Mouse (Mus musculus) midbrain, embryonic 15.5 days (tissue): ENCODE data around the gene Kiz. TPM values are rescaled to one million over a fixed set of nuclear protein-coding genes. Genes with fewer than 3 reads are reported as not detected.

ENCODE experiments used
- ATAC-seq: fragments of 200-750 bp; cut with Nextera tagmentation; replicated peaks from 2 replicates; pipeline ENCODE4 v1.8.0; 2017; ENCODE audit warnings: moderate TSS enrichment
- H3K27ac ChIP-seq: fragments of 300-500 bp; sonication (generic); 2 replicates; pipeline ENCODE4 v1.5.1; 2015; ENCODE audit warnings: mild to moderate bottlenecking, inconsistent platforms
- H3K27me3 ChIP-seq: fragments of 300-500 bp; sonication (generic); replicated peaks from 2 replicates; pipeline ENCODE4 v1.6.1; 2015; ENCODE audit warnings: inconsistent platforms
- H3K36me3 ChIP-seq: fragments of 300-500 bp; sonication (generic); replicated peaks from 2 replicates; pipeline ENCODE4 v1.6.1; 2015; ENCODE audit warnings: inconsistent platforms
- H3K4me1 ChIP-seq: fragments of 300-500 bp; sonication (generic); 2 replicates; pipeline ENCODE4 v1.6.1; 2015; ENCODE audit warnings: inconsistent platforms
- H3K4me2 ChIP-seq: fragments of 300-500 bp; sonication (generic); 2 replicates; pipeline ENCODE4 v1.6.1; 2015; ENCODE audit warnings: inconsistent platforms, mild to moderate bottlenecking, moderate library complexity
- H3K4me3 ChIP-seq: fragments of 300-500 bp; sonication (generic); 2 replicates; pipeline ENCODE4 v1.5.1; 2015; ENCODE audit warnings: mild to moderate bottlenecking, inconsistent platforms
- H3K9ac ChIP-seq: fragments of 300-500 bp; sonication (generic); 2 replicates; pipeline ENCODE4 v1.6.1; 2015; ENCODE audit warnings: mild to moderate bottlenecking, inconsistent platforms
- H3K9me3 ChIP-seq: fragments of 300-500 bp; sonication (generic); 2 replicates; pipeline ENCODE4 v1.6.1; 2016; ENCODE audit warnings: inconsistent platforms
- WGBS: fragments of 180-500 bp; shearing (Covaris S2); methylation state at CpG from one replicate; pipeline ENCODE4 v1.1.7; 2015; ENCODE audit warnings: mixed read lengths; 5-methylcytosine and 5-hydroxymethylcytosine counted together
- polyA plus RNA-seq: library from polyadenylated mRNA; unstranded; fragments of >200 nt; fragmentation: Nextera tagmentation; extraction: Ambion mirVana; gene quantifications from 2 replicates; pipeline ENCODE4 v1.2.1, GENCODE M21; 2015

Kiz gene
- polyA plus RNA-seq: 28.2 and 30.4 TPM in 2 replicates

- H3K27ac ChIP-seq: peak within 1 kb of the TSS; percentile 88
- no peaks in the 10 kb centered on the region for H3K36me3 ChIP-seq
- H3K9me3 ChIP-seq: no peaks in the 10 kb centered on the region
- under 1% methylated on average over 32 of the region's 32 CpGs for WGBS
- peak within 1 kb of the TSS; percentile 79 for H3K9ac ChIP-seq
- peak; percentile 98 for ATAC-seq
- peak within 1 kb of the TSS; percentile 87 for H3K4me2 ChIP-seq
- peak within 1 kb of the TSS; percentile 90 for H3K4me3 ChIP-seq
- H3K27me3 ChIP-seq: 0 out of 2 replicates have a peak, but pooled peaks cover 3% of the 10 kb centered on the region
- H3K4me1 ChIP-seq: peaks cover 6% of the 10 kb centered on the region; the same call in 1 of the 2 replicates
Measured at GRCm38 (mm10) chr2:146855599-146856039, at the start of gene Kiz. Gene Kiz (plus strand): TSS chr2:146855864.

GRCm38 (mm10) chr2:146809706-146810256 lies 45.9 kb upstream of the Kiz start:
- WGBS: 58% methylated on average over 7 of the region's 7 CpGs
- Histone ChIP-seq H3K9ac (no peak overlapping the region), H3K36me3 (no peaks in the 10 kb centered on the region), H3K4me3 (no peak overlapping the region), H3K4me1 (0 out of 2 replicates have a peak, but pooled peaks cover 3% of the 10 kb centered on the region), H3K27me3 (no peaks in the 10 kb centered on the region), H3K9me3 (0 out of 2 replicates have a peak, but pooled peaks cover 2% of the 10 kb centered on the region), H3K4me2 (no peak overlapping the region), H3K27ac (no peak overlapping the region)
- ATAC-seq: 0 out of 2 replicates have a peak, but pooled peaks have one; percentile 20

GRCm38 (mm10) chr2:146810695-146811094 lies 45.0 kb upstream of the Kiz start:
- H3K36me3 ChIP-seq: no peaks in the 10 kb centered on the region
- H3K27me3 ChIP-seq: no peaks in the 10 kb centered on the region
- peak; percentile 69; the same call in 1 of the 2 replicates for ATAC-seq
- 0 out of 2 replicates have a peak, but pooled peaks cover 3% of the 10 kb centered on the region for H3K4me1 ChIP-seq
- H3K4me2 ChIP-seq: peak overlapping the region; percentile 30
- no peak overlapping the region for H3K27ac ChIP-seq
- 27% methylated on average over 13 of the region's 13 CpGs for WGBS
- no peak overlapping the region for H3K9ac ChIP-seq
- no peak overlapping the region for H3K4me3 ChIP-seq
- 0 out of 2 replicates have a peak, but pooled peaks cover 2% of the 10 kb centered on the region for H3K9me3 ChIP-seq

- H3K4me1 ChIP-seq: 0 out of 2 replicates have a peak, but pooled peaks cover 3% of the 10 kb centered on the region
- 91% methylated on average over 7 of the region's 7 CpGs for WGBS
- no peaks in the 10 kb centered on the region for H3K9me3 ChIP-seq
- H3K4me3 ChIP-seq: no peak overlapping the region
- ATAC-seq: no peak
- no peak overlapping the region for H3K9ac ChIP-seq
- no peaks in the 10 kb centered on the region for H3K36me3 ChIP-seq
- no peak overlapping the region for H3K27ac ChIP-seq
- no peaks in the 10 kb centered on the region for H3K27me3 ChIP-seq
- H3K4me2 ChIP-seq: no peak overlapping the region
Measured at GRCm38 (mm10) chr2:146814978-146815377, 40.7 kb upstream of the Kiz start.

GRCm38 (mm10) chr2:146819065-146819464 lies 36.6 kb upstream of the Kiz start:
- Histone ChIP-seq H3K27ac (no peak overlapping the region), H3K9me3 (no peaks in the 10 kb centered on the region), H3K27me3 (peaks cover 4% of the 10 kb centered on the region; the same call in 1 of the 2 replicates), H3K4me1 (peaks cover 12% of the 10 kb centered on the region), H3K4me2 (no peak overlapping the region), H3K4me3 (no peak overlapping the region), H3K36me3 (no peaks in the 10 kb centered on the region), H3K9ac (no peak overlapping the region)
- 91% methylated on average over 4 of the region's 4 CpGs for WGBS
- no peak for ATAC-seq

GRCm38 (mm10) chr2:146823483-146823951 lies 32.1 kb upstream of the Kiz start:
- no peaks in the 10 kb centered on the region for H3K9me3 ChIP-seq
- no peak overlapping the region for H3K9ac ChIP-seq
- peak; percentile 42; the same call in 1 of the 2 replicates for ATAC-seq
- peaks cover 24% of the 10 kb centered on the region for H3K27me3 ChIP-seq
- H3K27ac ChIP-seq: peak overlapping the region; percentile 38; the same call in 1 of the 2 replicates
- 13% methylated on average over 11 of the region's 11 CpGs for WGBS
- H3K4me1 ChIP-seq: peaks cover 12% of the 10 kb centered on the region
- no peak overlapping the region for H3K4me3 ChIP-seq
- no peaks in the 10 kb centered on the region for H3K36me3 ChIP-seq
- peak overlapping the region; percentile 29; the same call in 1 of the 2 replicates for H3K4me2 ChIP-seq

GRCm38 (mm10) chr2:146824043-146824442 lies 31.6 kb upstream of the Kiz start:
- Histone ChIP-seq H3K27me3 (peaks cover 29% of the 10 kb centered on the region), H3K9ac (no peak overlapping the region), H3K36me3 (no peaks in the 10 kb centered on the region), H3K4me1 (peaks cover 12% of the 10 kb centered on the region), H3K4me2 (peak overlapping the region; percentile 29; the same call in 1 of the 2 replicates), H3K4me3 (no peak overlapping the region), H3K9me3 (no peaks in the 10 kb centered on the region), H3K27ac (0 out of 2 replicates have a peak overlapping the region, but pooled peaks have one; percentile 15)
- ATAC-seq: peak; percentile 37; the same call in 1 of the 2 replicates
- 40% methylated on average over 8 of the region's 8 CpGs for WGBS

GRCm38 (mm10) chr2:146828006-146828405 lies 27.7 kb upstream of the Kiz start:
- H3K9me3 ChIP-seq: no peaks in the 10 kb centered on the region
- no peaks in the 10 kb centered on the region for H3K36me3 ChIP-seq
- H3K4me3 ChIP-seq: no peak overlapping the region
- ATAC-seq: no peak
- H3K4me1 ChIP-seq: peaks cover 11% of the 10 kb centered on the region
- no peak overlapping the region for H3K9ac ChIP-seq
- H3K27ac ChIP-seq: no peak overlapping the region
- H3K27me3 ChIP-seq: peaks cover 63% of the 10 kb centered on the region
- H3K4me2 ChIP-seq: no peak overlapping the region
- 85% methylated on average over 4 of the region's 4 CpGs for WGBS

- Histone ChIP-seq H3K9ac (no peak overlapping the region), H3K4me2 (peak overlapping the region; percentile 42), H3K27ac (peak overlapping the region; percentile 81), H3K4me3 (0 out of 2 replicates have a peak overlapping the region, but pooled peaks have one; percentile 8), H3K27me3 (peaks cover 75% of the 10 kb centered on the region), H3K4me1 (peaks cover 19% of the 10 kb centered on the region; the same call in 1 of the 2 replicates), H3K36me3 (no peaks in the 10 kb centered on the region), H3K9me3 (no peaks in the 10 kb centered on the region)
- no peak for ATAC-seq
- WGBS: 2% methylated on average over 31 of the region's 31 CpGs
Measured at GRCm38 (mm10) chr2:146833222-146834063, 22.2 kb upstream of the Kiz start.

- ATAC-seq: no peak
- Histone ChIP-seq H3K4me1 (peaks cover 20% of the 10 kb centered on the region; the same call in 1 of the 2 replicates), H3K27me3 (peaks cover 76% of the 10 kb centered on the region), H3K9ac (no peak overlapping the region), H3K27ac (peak overlapping the region; percentile 81), H3K9me3 (no peaks in the 10 kb centered on the region), H3K36me3 (no peaks in the 10 kb centered on the region), H3K4me3 (peak overlapping the region; percentile 22), H3K4me2 (peak overlapping the region; percentile 42)
- under 1% methylated on average over 5 of the region's 5 CpGs for WGBS
Measured at GRCm38 (mm10) chr2:146834064-146834313, 21.7 kb upstream of the Kiz start.

- peak overlapping the region; percentile 22 for H3K4me3 ChIP-seq
- ATAC-seq: peak; percentile 57
- H3K36me3 ChIP-seq: no peaks in the 10 kb centered on the region
- peak overlapping the region; percentile 81 for H3K27ac ChIP-seq
- peaks cover 26% of the 10 kb centered on the region; the same call in 1 of the 2 replicates for H3K4me1 ChIP-seq
- H3K9ac ChIP-seq: no peak overlapping the region
- peaks cover 76% of the 10 kb centered on the region for H3K27me3 ChIP-seq
- H3K4me2 ChIP-seq: peak overlapping the region; percentile 42
- no peaks in the 10 kb centered on the region for H3K9me3 ChIP-seq
- WGBS: under 1% methylated on average over 63 of the region's 63 CpGs
Measured at GRCm38 (mm10) chr2:146834314-146835201, 21.1 kb upstream of the Kiz start.
